21 mouse cellular contexts compared by ENCODE assay signal in genomic region chr10:9537686-9538085, GRCm38 (mm10).
DNase-seq lines count a peak whose midpoint lies in the region; ATAC-seq and TF ChIP-seq lines count a peak whose summit lies in the region.
"Had no signal": no experiment of that assay in that cellular context is flagged by ENCODE, and none has a peak within 500 bp of the region (broad histone marks: within the 10 kb centered on the region; RNA-seq: fewer than 3 reads in every experiment).

No protein-coding gene starts in this region.

- no peak overlapping the region for H3K9ac ChIP-seq in midbrain, postnatal 0 days (replicated peaks; ENCODE audit: low read length, poor library complexity, severe bottlenecking)
- H3K9ac ChIP-seq in midbrain, embryonic 11.5 days (ENCODE audit: low read length) = no peak overlapping the region
- H3K9ac ChIP-seq: embryonic facial prominence, embryonic 12.5 days; forebrain, embryonic 15.5 days; heart, embryonic 13.5 days; hindbrain, embryonic 12.5 days had no signal

- H3K9me3 ChIP-seq in midbrain, postnatal 0 days (ENCODE audit: low read length) = no peaks in the 10 kb centered on the region
- no peaks in the 10 kb centered on the region for H3K9me3 ChIP-seq in midbrain, embryonic 11.5 days (ENCODE audit: control insufficient read depth, low read length)
- H3K9me3 ChIP-seq: embryonic facial prominence, embryonic 12.5 days; forebrain, embryonic 15.5 days; heart, embryonic 13.5 days; hindbrain, embryonic 12.5 days had no signal

- H3K4me1 ChIP-seq in midbrain, postnatal 0 days (ENCODE audit: insufficient read depth, low read length) = no peaks in the 10 kb centered on the region
- peaks cover 8% of the 10 kb centered on the region for H3K4me1 ChIP-seq in midbrain, embryonic 11.5 days (ENCODE audit: control insufficient read depth, insufficient read depth, low read length)
- H3K4me1 ChIP-seq in brown adipose tissue, adult 24 weeks (ENCODE audit: control insufficient read depth, insufficient read depth, insufficient read length, low read length) = peaks cover 4% of the 10 kb centered on the region

- H3K4me3 ChIP-seq in gastrocnemius, adult 2 months = no peak overlapping the region
- H3K4me3 ChIP-seq in midbrain, postnatal 0 days (ENCODE audit: low read depth, low read length) = no peak overlapping the region
- no peak overlapping the region for H3K4me3 ChIP-seq in midbrain, embryonic 11.5 days (ENCODE audit: low read depth, low read length)
- no peak overlapping the region for H3K4me3 ChIP-seq in brown adipose tissue, adult 24 weeks (ENCODE audit: insufficient read depth, low read depth, low read length)
- H3K4me3 ChIP-seq: embryonic facial prominence, embryonic 12.5 days; forebrain, embryonic 15.5 days; heart, embryonic 13.5 days; hindbrain, embryonic 12.5 days had no signal

- H3K4me2 ChIP-seq in midbrain, postnatal 0 days (ENCODE audit: low read depth, low read length, poor library complexity, severe bottlenecking) = no peak overlapping the region
- H3K4me2 ChIP-seq in midbrain, embryonic 11.5 days = no peak overlapping the region
- H3K4me2 ChIP-seq: embryonic facial prominence, embryonic 12.5 days; forebrain, embryonic 15.5 days; heart, embryonic 13.5 days; hindbrain, embryonic 12.5 days had no signal

- no peak for DNase-seq in gastrocnemius, adult 2 months
- no peak for DNase-seq in gastrocnemius, adult 18-20 months (ENCODE audit: low spot score)
- peak; percentile 46 for DNase-seq in midbrain, postnatal 0 days (ENCODE audit: low spot score)
- no peak for DNase-seq in midbrain, embryonic 11.5 days (ENCODE audit: low spot score, missing footprints)
- DNase-seq in lung, postnatal 36 days = peak; percentile 67
- DNase-seq in right cerebral cortex, postnatal 36 days (ENCODE audit: low spot score in 2 of 2) = no peak
- no peak for DNase-seq in thymus, adult 18-20 months
- DNase-seq: adrenal gland, adult 8-10 months; adrenal gland, postnatal 36 days; cerebellum, adult 11-12 months; cerebellum, adult 9-10 months; cerebellum, postnatal 25 days; gastrocnemius, postnatal 36 days; heart, adult 11 months; heart, postnatal 36 days had no signal

- H3K27ac ChIP-seq in gastrocnemius, adult 2 months = peak overlapping the region; percentile 24; the same call in 1 of the 2 replicates
- H3K27ac ChIP-seq in midbrain, postnatal 0 days (ENCODE audit: low read depth, low read length) = no peak overlapping the region
- no peak overlapping the region for H3K27ac ChIP-seq in midbrain, embryonic 11.5 days (ENCODE audit: low read depth, low read length)
- 0 out of 2 replicates have a peak overlapping the region, but pooled peaks have one; percentile 40 for H3K27ac ChIP-seq in brown adipose tissue, adult 24 weeks (replicated peaks; ENCODE audit: low read depth, low read length)
- H3K27ac ChIP-seq: embryonic facial prominence, embryonic 12.5 days; forebrain, embryonic 15.5 days; heart, embryonic 13.5 days; hindbrain, embryonic 12.5 days had no signal

- intact Hi-C loops in gastrocnemius, adult 2 months (cut with DNase I) = no loop called here

- H3K36me3 ChIP-seq in midbrain, postnatal 0 days (ENCODE audit: insufficient read depth, low read length) = no peaks in the 10 kb centered on the region
- no peaks in the 10 kb centered on the region for H3K36me3 ChIP-seq in midbrain, embryonic 11.5 days (ENCODE audit: control insufficient read depth, insufficient read depth, low read length)
- H3K36me3 ChIP-seq: embryonic facial prominence, embryonic 12.5 days; forebrain, embryonic 15.5 days; heart, embryonic 13.5 days; hindbrain, embryonic 12.5 days had no signal

- no peak for ATAC-seq in midbrain, postnatal 0 days (ENCODE audit: low FRiP score)
- ATAC-seq in midbrain, embryonic 11.5 days (ENCODE audit: low FRiP score) = no peak
- ATAC-seq: forebrain, embryonic 15.5 days; hindbrain, embryonic 16.5 days had no signal

- 88% methylated on average over 3 of the region's 3 CpGs for WGBS in midbrain, postnatal 0 days
- WGBS in midbrain, embryonic 11.5 days = 87% methylated on average over 3 of the region's 3 CpGs

- no peaks in the 10 kb centered on the region for H3K27me3 ChIP-seq in midbrain, postnatal 0 days (ENCODE audit: insufficient read depth, low read length)
- no peaks in the 10 kb centered on the region for H3K27me3 ChIP-seq in midbrain, embryonic 11.5 days (ENCODE audit: control insufficient read depth, insufficient read depth, low read length)
- H3K27me3 ChIP-seq: embryonic facial prominence, embryonic 12.5 days; forebrain, embryonic 15.5 days; heart, embryonic 13.5 days; hindbrain, embryonic 12.5 days had no signal

- no peak for TF ChIP-seq CTCF in gastrocnemius, adult 2 months (IDR thresholded peaks at IDR 0.05)
- TF ChIP-seq CTCF in midbrain, postnatal 0 days (IDR thresholded peaks at IDR 0.05) = no peak

Comparison
In these comparisons a context has a peak if more than half of its experiments do, and no peak if none do; other contexts are left out.
1. DNase-seq: peak in midbrain, postnatal 0 days (single experiment) and lung, postnatal 36 days (single experiment); none in gastrocnemius, adult 2 months (single experiment), gastrocnemius, adult 18-20 months (single experiment), midbrain, embryonic 11.5 days (single experiment), right cerebral cortex, postnatal 36 days (0 of 2) and thymus, adult 18-20 months (0 of 2).
2. H3K27ac ChIP-seq: peak in gastrocnemius, adult 2 months (single experiment) and brown adipose tissue, adult 24 weeks (single experiment); none in midbrain, postnatal 0 days (single experiment) and midbrain, embryonic 11.5 days (single experiment).